In genomic region chr11:88348056-88348455, GRCm38 (mm10) we compare ENCODE assay signal across 29 mouse cellular contexts. TPM values are rescaled to one million over a fixed set of nuclear protein-coding genes. Genes with fewer than 3 reads are reported as not detected.
DNase-seq lines count a peak whose midpoint lies in the region; ATAC-seq and TF ChIP-seq lines count a peak whose summit lies in the region.
"Had no signal": no experiment of that assay in that cellular context is flagged by ENCODE, and none has a peak within 500 bp of the region (broad histone marks: within the 10 kb centered on the region; RNA-seq: fewer than 3 reads in every experiment).

No protein-coding gene starts in this region.

- peaks cover 3% of the 10 kb centered on the region; the same call in 1 of the 2 replicates for H3K27me3 ChIP-seq in forebrain, embryonic 11.5 days (ENCODE audit: control insufficient read depth, insufficient read depth, low read length)
- no peaks in the 10 kb centered on the region for H3K27me3 ChIP-seq in forebrain, embryonic 16.5 days (replicated peaks; ENCODE audit: control insufficient read depth, insufficient read depth, low read length)
- no peaks in the 10 kb centered on the region for H3K27me3 ChIP-seq in CH12.LX (replicated peaks)
- no peaks in the 10 kb centered on the region for H3K27me3 ChIP-seq in hindbrain, embryonic 14.5 days (ENCODE audit: control insufficient read depth, insufficient read depth, low read length)
- H3K27me3 ChIP-seq in midbrain, embryonic 12.5 days = no peaks in the 10 kb centered on the region
- H3K27me3 ChIP-seq: embryonic facial prominence, embryonic 15.5 days; limb, embryonic 15.5 days had no signal

- H3K9ac ChIP-seq in forebrain, embryonic 11.5 days (ENCODE audit: low read length) = no peak overlapping the region
- H3K9ac ChIP-seq in forebrain, embryonic 16.5 days (replicated peaks; ENCODE audit: low read depth, low read length) = no peak overlapping the region
- no peak overlapping the region for H3K9ac ChIP-seq in CH12.LX (ENCODE audit: insufficient read depth, low read depth)
- no peak overlapping the region for H3K9ac ChIP-seq in hindbrain, embryonic 14.5 days
- no peak overlapping the region for H3K9ac ChIP-seq in midbrain, embryonic 12.5 days (replicated peaks)
- H3K9ac ChIP-seq: embryonic facial prominence, embryonic 15.5 days; limb, embryonic 15.5 days; liver, embryonic 14.5 days; lung, embryonic 14.5 days had no signal

- WGBS in forebrain, embryonic 11.5 days = 40% methylated on average over 3 of the region's 3 CpGs
- 27% methylated on average over 3 of the region's 3 CpGs for WGBS in forebrain, embryonic 16.5 days
- 41% methylated on average over 3 of the region's 3 CpGs for WGBS in hindbrain, embryonic 14.5 days
- 28% methylated on average over 3 of the region's 3 CpGs for WGBS in midbrain, embryonic 12.5 days

- TF ChIP-seq POLR2A in CH12.LX (IDR thresholded peaks at IDR 0.05; ENCODE audit: low read depth, low read length) = no peak

- ATAC-seq in forebrain, embryonic 11.5 days (replicated peaks; ENCODE audit: low FRiP score) = no peak
- ATAC-seq in forebrain, embryonic 16.5 days = no peak
- no peak for ATAC-seq in hindbrain, embryonic 14.5 days (ENCODE audit: low FRiP score)
- ATAC-seq in midbrain, embryonic 12.5 days (ENCODE audit: low FRiP score, low read depth) = 0 out of 2 replicates have a peak, but pooled peaks have one; percentile 11

- TF ChIP-seq EP300 in CH12.LX (IDR thresholded peaks at IDR 0.05; ENCODE audit: low read length) = no peak

- H3K9me3 ChIP-seq in forebrain, embryonic 11.5 days (ENCODE audit: control insufficient read depth, low read length) = no peaks in the 10 kb centered on the region
- no peaks in the 10 kb centered on the region for H3K9me3 ChIP-seq in forebrain, embryonic 16.5 days (ENCODE audit: control insufficient read depth, low read length)
- no peaks in the 10 kb centered on the region for H3K9me3 ChIP-seq in CH12.LX (replicated peaks; ENCODE audit: low read length)
- no peaks in the 10 kb centered on the region for H3K9me3 ChIP-seq in hindbrain, embryonic 14.5 days (ENCODE audit: control insufficient read depth, low read length)
- H3K9me3 ChIP-seq in midbrain, embryonic 12.5 days = no peaks in the 10 kb centered on the region
- H3K9me3 ChIP-seq: embryonic facial prominence, embryonic 15.5 days; limb, embryonic 15.5 days had no signal

- TF ChIP-seq RAD21 in CH12.LX (IDR thresholded peaks at IDR 0.05; ENCODE audit: low read depth, low read length) = no peak

- no peaks in the 10 kb centered on the region; the same call in 1 of the 2 replicates for H3K36me3 ChIP-seq in forebrain, embryonic 11.5 days (ENCODE audit: control insufficient read depth, insufficient read depth, low read length)
- H3K36me3 ChIP-seq in forebrain, embryonic 16.5 days (ENCODE audit: control insufficient read depth, insufficient read depth) = no peaks in the 10 kb centered on the region
- H3K36me3 ChIP-seq in CH12.LX (replicated peaks in 1 of 2; ENCODE audit: control insufficient read depth in 1 of 2, insufficient read depth in 1 of 2, low read length in 1 of 2) = peaks cover 28 to 71% of the 10 kb centered on the region in 2 experiments
- H3K36me3 ChIP-seq in hindbrain, embryonic 14.5 days (replicated peaks; ENCODE audit: control insufficient read depth, insufficient read depth) = peaks cover 10% of the 10 kb centered on the region; the same call in 1 of the 2 replicates
- peaks cover 36% of the 10 kb centered on the region for H3K36me3 ChIP-seq in midbrain, embryonic 12.5 days
- H3K36me3 ChIP-seq: embryonic facial prominence, embryonic 15.5 days had no signal

- dilution Hi-C loops in CH12.LX (cut with MboI; ENCODE audit: extremely low pct_ligation_motif_present, extremely low pct_unique_long_range_greater_than_20kb, low sequenced_read_pairs) = no loop called here

- H3K79me2 ChIP-seq in CH12.LX (replicated peaks; ENCODE audit: control insufficient read depth, extremely low read depth, insufficient read depth, poor library complexity, severe bottlenecking) = no peaks in the 10 kb centered on the region

- H3K27ac ChIP-seq in forebrain, embryonic 11.5 days (ENCODE audit: low read depth, low read length) = 0 out of 2 replicates have a peak overlapping the region, but pooled peaks have one; percentile 25
- no peak overlapping the region for H3K27ac ChIP-seq in forebrain, embryonic 16.5 days (ENCODE audit: low read length)
- no peak overlapping the region for H3K27ac ChIP-seq in CH12.LX (ENCODE audit: insufficient read depth, low read depth)
- H3K27ac ChIP-seq in hindbrain, embryonic 14.5 days = peak overlapping the region; percentile 56; the same call in 1 of the 2 replicates
- peak overlapping the region; percentile 88 for H3K27ac ChIP-seq in midbrain, embryonic 12.5 days (replicated peaks)
- H3K27ac ChIP-seq: embryonic facial prominence, embryonic 15.5 days; limb, embryonic 15.5 days; liver, embryonic 14.5 days had no signal

- H3K4me3 ChIP-seq in forebrain, embryonic 11.5 days (ENCODE audit: low read depth, low read length) = no peak overlapping the region
- no peak overlapping the region for H3K4me3 ChIP-seq in forebrain, embryonic 16.5 days (replicated peaks; ENCODE audit: low read length)
- H3K4me3 ChIP-seq in CH12.LX (replicated peaks in 1 of 3; ENCODE audit: low read depth in 2 of 3, low read length in 2 of 3, poor library complexity in 1 of 3) = no peak overlapping the region
- no peak overlapping the region for H3K4me3 ChIP-seq in hindbrain, embryonic 14.5 days (replicated peaks; ENCODE audit: low read length)
- no peak overlapping the region for H3K4me3 ChIP-seq in midbrain, embryonic 12.5 days
- H3K4me3 ChIP-seq: embryonic facial prominence, embryonic 15.5 days; limb, embryonic 15.5 days had no signal

- TF ChIP-seq CTCF in CH12.LX (conservative IDR thresholded peaks at IDR 0.05 in 1 of 2, IDR thresholded peaks at IDR 0.05 in 1 of 2; ENCODE audit: low read depth in 2 of 2, low read length in 2 of 2) = no peak

- DNase-seq in forebrain, embryonic 11.5 days (ENCODE audit: low spot score) = no peak
- DNase-seq in CH12.LX (ENCODE audit: extremely low read depth) = peak; percentile 39
- DNase-seq in hindbrain, embryonic 14.5 days (ENCODE audit: low spot score) = no peak
- DNase-seq in adrenal gland, postnatal 4 days (ENCODE audit: low spot score in 2 of 2) = no peak
- DNase-seq in right cerebral cortex, postnatal 36 days (ENCODE audit: low spot score in 2 of 2) = no peak
- no peak for DNase-seq in thymus, postnatal 0 days (ENCODE audit: low spot score)
- DNase-seq: adrenal gland, postnatal 14 days; gastrocnemius, postnatal 36 days; heart, postnatal 36 days; kidney, adult 8-10 months; kidney, postnatal 14 days; lung, embryonic 14.5 days; retina, postnatal 1 day; right cerebral cortex, postnatal 25 days; thymus, postnatal 25 days had no signal

- peaks cover 12% of the 10 kb centered on the region for H3K4me1 ChIP-seq in forebrain, embryonic 11.5 days (replicated peaks; ENCODE audit: control insufficient read depth, insufficient read depth, low read length)
- peaks cover 23% of the 10 kb centered on the region for H3K4me1 ChIP-seq in forebrain, embryonic 16.5 days (replicated peaks; ENCODE audit: control insufficient read depth, insufficient read depth, low read length)
- peaks cover 3 to 15% of the 10 kb centered on the region in 2 experiments; a peak in 3 of 4 replicates for H3K4me1 ChIP-seq in CH12.LX (ENCODE audit: control insufficient read depth in 1 of 2, insufficient read depth in 2 of 2)
- peaks cover 12% of the 10 kb centered on the region for H3K4me1 ChIP-seq in hindbrain, embryonic 14.5 days (replicated peaks; ENCODE audit: control insufficient read depth, insufficient read depth, low read length)
- H3K4me1 ChIP-seq in midbrain, embryonic 12.5 days = peaks cover 41% of the 10 kb centered on the region
- H3K4me1 ChIP-seq: embryonic facial prominence, embryonic 15.5 days had no signal

- no peak overlapping the region for H3K4me2 ChIP-seq in forebrain, embryonic 11.5 days (ENCODE audit: low read depth, low read length, severe bottlenecking)
- H3K4me2 ChIP-seq in forebrain, embryonic 16.5 days (ENCODE audit: low read length) = no peak overlapping the region
- no peak overlapping the region for H3K4me2 ChIP-seq in CH12.LX (ENCODE audit: insufficient read depth, low read depth, poor library complexity, severe bottlenecking)
- no peak overlapping the region for H3K4me2 ChIP-seq in hindbrain, embryonic 14.5 days (replicated peaks)
- H3K4me2 ChIP-seq in midbrain, embryonic 12.5 days (replicated peaks) = no peak overlapping the region
- H3K4me2 ChIP-seq: embryonic facial prominence, embryonic 15.5 days; limb, embryonic 15.5 days; lung, embryonic 14.5 days had no signal

- in situ Hi-C loops in CH12.LX (cut with MboI; ENCODE audit: low pct_ligation_motif_present, low pct_unique_long_range_greater_than_20kb, low sequenced_read_pairs) = no loop called here

TF ChIP-seq in CH12.LX, 34 proteins besides CTCF, POLR2A, EP300 and RAD21:
- no peak for TF ChIP-seq ELF1 (IDR thresholded peaks at IDR 0.05; ENCODE audit: low read depth, low read length)
- TF ChIP-seq RCOR1 (conservative IDR thresholded peaks at IDR 0.05; ENCODE audit: low read depth, low read length) = no peak
- TF ChIP-seq TBP (conservative IDR thresholded peaks at IDR 0.05; ENCODE audit: low read depth, low read length) = no peak
- no peak for TF ChIP-seq USF2 (conservative IDR thresholded peaks at IDR 0.05; ENCODE audit: low read depth, low read length)

RNA-seq across cellular contexts. Expression of gene Ccdc182, which starts 54.2 kb away (rescaled TPM):
- 0.23 and 0.94 TPM in 2 replicates for polyA plus RNA-seq in forebrain, embryonic 11.5 days (2014; fragmentation: Nextera tagmentation; extraction: Ambion mirVana)
- not detected in 2 replicates for polyA plus RNA-seq in forebrain, embryonic 16.5 days (2015; fragmentation: Nextera tagmentation; extraction: Ambion mirVana)
- total RNA-seq in CH12.LX (2012; rRNA removed) (not detected in 2 replicates), CH12.LX (2014; rRNA removed) (not detected in 2 replicates)
- not detected in 2 replicates for polyA plus RNA-seq in CH12.LX (2012; ENCODE audit: insufficient read length, low read depth)
- 0.37 TPM in 1 of 2 replicates, not detected in the other for polyA plus RNA-seq in hindbrain, embryonic 14.5 days (2014; fragmentation: Nextera tagmentation; extraction: Ambion mirVana)
- polyA plus RNA-seq in midbrain, embryonic 12.5 days (2016; fragmentation: Nextera tagmentation; extraction: Ambion mirVana) = 5.0 and 5.7 TPM in 2 replicates
- not detected for total RNA-seq in adrenal gland, postnatal 4 days (2021)
- not detected in 2 replicates for polyA plus RNA-seq in thymus, postnatal 0 days (2015; fragmentation: Nextera tagmentation; extraction: Ambion mirVana)
- total RNA-seq: adrenal gland, postnatal 14 days; common myeloid progenitor, adult 5-6 weeks; gastrocnemius, postnatal 36 days; heart, adult 8-10 months; heart, postnatal 36 days; layer of hippocampus, adult 18-20 months; left cerebral cortex, adult 18-20 months; left cerebral cortex, postnatal 4 days; megakaryocyte, adult 5-6 weeks had no signal
- polyA plus RNA-seq: embryonic facial prominence, embryonic 15.5 days; heart, embryonic 14.5 days; intestine, embryonic 14.5 days; limb, embryonic 15.5 days; liver, embryonic 14.5 days; lung, embryonic 14.5 days; stomach, embryonic 14.5 days had no signal

Comparison
In these comparisons a context has a peak if more than half of its experiments do, and no peak if none do; other contexts are left out.
1. H3K27ac ChIP-seq: peak in forebrain, embryonic 11.5 days (single experiment), hindbrain, embryonic 14.5 days (single experiment) and midbrain, embryonic 12.5 days (single experiment); none in forebrain, embryonic 16.5 days (single experiment) and CH12.LX (single experiment).